Mouse (Mus musculus): ENCODE data around the gene Trim41.
"Not testable (repeated sequence)": the region's sequence is repeated elsewhere in the genome, so short reads cannot be mapped to it uniquely, and the experiment has no call there.

Trim41 gene

DNA sequence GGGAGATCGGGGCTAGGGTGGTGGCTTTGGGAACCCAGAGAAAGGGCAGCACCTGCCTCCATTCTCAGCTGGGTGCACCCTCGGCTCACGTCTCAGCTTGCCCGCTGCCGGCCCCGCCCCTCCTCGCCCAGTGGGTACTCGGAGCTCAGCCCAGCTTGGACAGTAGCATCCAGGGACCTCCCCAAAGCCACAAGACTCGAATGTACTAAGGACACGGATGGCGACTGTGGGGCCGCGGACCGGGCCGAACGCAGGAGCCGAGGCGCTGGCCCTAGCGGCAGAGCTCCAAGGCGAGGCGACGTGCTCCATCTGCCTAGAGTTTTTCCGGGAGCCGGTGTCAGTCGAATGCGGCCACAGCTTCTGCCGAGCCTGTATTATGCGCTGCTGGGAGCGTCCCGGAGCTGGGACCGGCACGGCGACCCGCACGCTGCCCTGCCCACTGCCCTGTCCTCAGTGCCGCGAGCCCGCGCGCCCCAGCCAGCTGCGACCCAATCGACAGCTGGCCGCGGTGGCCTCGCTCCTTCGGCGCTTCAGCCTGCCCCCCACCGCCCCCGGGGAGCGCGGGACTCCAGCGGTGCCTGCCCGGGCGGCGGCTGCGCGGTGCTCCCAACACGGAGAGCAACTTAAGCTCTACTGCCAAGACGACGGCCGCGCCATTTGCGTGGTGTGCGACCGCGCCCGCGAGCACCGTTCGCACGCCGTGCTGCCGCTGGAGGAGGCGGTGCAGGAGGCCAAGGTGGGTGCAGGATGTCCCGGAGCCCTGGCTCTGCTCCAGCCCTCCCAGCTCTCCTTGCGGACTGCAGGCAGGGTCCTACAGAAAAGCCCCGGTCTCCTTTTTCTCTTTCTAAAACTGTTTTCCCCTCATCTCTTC, 20.4 kb upstream of the Trim41 start:
- peak; percentile 73 for DNase-seq

GRCm38 (mm10) chr11:48836990-48837309, 19.8 kb upstream of the Trim41 start:
- no peak for DNase-seq

- DNase-seq = no peak
Observed at GRCm38 (mm10) chr11:48835923-48836322, 18.8 kb upstream of the Trim41 start.

GRCm38 (mm10) chr11:48833731-48834639, 16.8 kb upstream of the Trim41 start:
- peak; percentile 93 for DNase-seq

- DNase-seq = no peak
Observed at GRCm38 (mm10) chr11:48833078-48833730, 16.1 kb upstream of the Trim41 start.

- DNase-seq = no peak
Observed at GRCm38 (mm10) chr11:48831273-48831672, 14.1 kb upstream of the Trim41 start.

DNA sequence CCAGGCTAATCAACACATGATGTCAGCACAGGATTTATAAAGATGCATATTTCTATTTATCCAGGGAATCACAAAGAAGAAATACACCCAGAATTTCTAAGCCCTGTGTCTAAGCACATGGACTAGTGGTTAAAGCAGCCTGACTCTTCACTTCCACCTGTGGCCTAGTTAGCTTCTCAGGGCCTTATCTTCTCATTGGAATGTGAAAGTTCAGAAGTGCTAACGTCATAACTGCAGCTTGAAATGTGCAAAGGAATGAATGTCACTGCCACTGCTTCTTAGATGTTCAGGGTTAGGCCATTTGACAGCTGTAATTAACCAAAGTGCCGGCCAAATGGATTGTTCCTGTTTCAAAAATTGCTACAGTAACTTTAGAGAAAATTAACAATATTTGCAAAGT, 13.1 kb upstream of the Trim41 start:
- no peak for DNase-seq

DNA sequence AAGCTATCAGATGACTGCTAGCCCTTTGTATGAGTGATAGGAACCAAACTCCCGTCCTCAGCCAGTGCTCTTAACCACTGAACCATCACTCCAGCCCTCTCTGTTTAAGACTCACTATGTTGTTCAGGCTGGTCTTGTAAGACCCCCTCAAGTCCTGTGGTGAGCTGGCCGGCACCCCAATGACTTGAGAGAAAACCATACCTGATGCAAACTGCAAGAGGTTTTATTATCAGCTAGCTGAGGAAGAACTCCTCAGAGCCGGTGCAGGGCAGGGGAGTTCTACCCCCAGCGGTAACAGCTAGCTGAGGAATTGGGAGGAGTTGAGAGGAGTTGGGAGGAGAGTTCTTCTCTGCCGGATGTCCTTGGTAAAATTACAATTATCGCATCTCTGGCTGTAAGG, 10.8 kb upstream of the Trim41 start:
- DNase-seq = no peak

- DNase-seq = no peak
Observed at GRCm38 (mm10) chr11:48826752-48827096, 9.6 kb upstream of the Trim41 start.

GRCm38 (mm10) chr11:48825979-48826751, 9.0 kb upstream of the Trim41 start, which contains the start of the genes Trim7 and Gm12184:
Trim7 (plus strand) TSS chr11:48826140.
Gm12184 (minus strand) TSS chr11:48826655.
- peak; percentile 36 for DNase-seq

- no peak for DNase-seq
Observed at GRCm38 (mm10) chr11:48824311-48824830, 7.2 kb upstream of the Trim41 start.

GRCm38 (mm10) chr11:48823536-48823972, 6.4 kb upstream of the Trim41 start:
- DNase-seq = peak; percentile 55

- no peak for DNase-seq
Observed at GRCm38 (mm10) chr11:48822768-48823512, 5.8 kb upstream of the Trim41 start.

GRCm38 (mm10) chr11:48821299-48821698, 4.1 kb upstream of the Trim41 start:
- not testable (repeated sequence) for DNase-seq

DNA sequence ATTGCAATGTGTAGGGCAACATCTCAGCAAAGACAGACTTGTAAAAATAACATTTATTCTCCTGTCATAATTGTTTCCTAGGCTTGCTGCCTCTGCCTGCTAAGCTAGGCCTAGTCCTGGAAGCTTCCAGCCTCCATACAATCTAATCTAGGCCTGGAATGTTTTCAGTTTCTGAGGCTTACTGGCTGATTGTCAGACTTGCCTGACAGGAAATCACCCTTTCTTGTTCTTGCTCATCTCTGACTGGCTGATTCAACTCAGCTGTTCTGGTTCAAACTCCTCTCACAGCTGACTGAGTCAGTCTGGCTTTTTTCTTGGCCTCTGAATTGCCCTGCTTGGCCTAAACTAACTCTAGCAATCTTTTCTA, 3.1 kb upstream of the Trim41 start:
- DNase-seq = no peak

GRCm38 (mm10) chr11:48819614-48820307, 2.6 kb upstream of the Trim41 start:
- no peak for DNase-seq

- DNase-seq = peak; percentile 88
Observed at GRCm38 (mm10) chr11:48818346-48818745, 1.2 kb upstream of the Trim41 start.

GRCm38 (mm10) chr11:48817794-48818193, 641 bp upstream of the Trim41 start:
- no peak for DNase-seq

DNA sequence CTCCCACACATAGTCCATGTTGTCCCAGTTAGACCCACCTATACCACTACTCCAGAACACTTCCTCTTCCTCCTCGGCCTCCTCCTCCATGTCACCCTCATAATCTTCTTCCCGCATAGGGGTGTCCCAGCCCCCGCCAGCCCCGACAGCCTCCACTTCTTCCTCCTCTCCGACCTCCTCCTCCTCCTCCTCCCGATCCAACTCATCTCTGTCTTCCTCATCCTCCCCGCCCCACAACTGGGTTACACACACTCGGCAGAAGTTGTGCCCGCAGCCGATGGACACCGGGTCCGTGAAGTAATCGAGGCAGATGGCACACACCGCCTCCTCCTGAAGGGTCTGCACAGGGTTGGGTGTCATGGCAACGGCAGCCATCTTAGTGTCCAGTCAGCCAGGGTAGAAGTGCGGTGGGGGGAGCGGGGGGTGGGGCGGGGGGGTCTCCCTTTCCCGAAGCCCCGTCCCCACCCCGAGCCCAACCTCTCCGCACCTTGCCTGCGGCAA, 822 bp downstream of the Trim41 start:
- peak; percentile 66 for DNase-seq

DNA sequence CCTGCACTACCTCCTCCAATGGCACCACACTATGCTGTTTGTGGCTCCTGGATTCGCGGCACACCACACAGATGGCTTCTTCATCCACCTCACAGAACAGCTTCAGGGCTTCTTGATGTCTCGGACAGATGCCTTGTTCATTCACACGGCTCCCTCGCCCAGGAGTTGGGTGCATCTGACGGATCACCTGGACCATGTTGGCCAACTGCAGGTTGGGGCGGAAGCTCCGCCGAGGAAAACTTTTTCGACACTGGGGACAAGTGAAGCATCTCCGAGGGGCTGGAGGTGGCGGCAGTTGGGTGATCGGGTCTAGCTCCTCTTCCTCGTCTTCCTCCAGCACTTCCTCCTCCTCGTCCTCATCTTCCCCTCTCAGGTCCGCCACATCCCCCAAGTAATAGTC, 1.3 kb downstream of the Trim41 start:
- DNase-seq = no peak

- no peak for DNase-seq
Observed at GRCm38 (mm10) chr11:48813782-48814181, 3.4 kb downstream of the Trim41 start.
